Mouse (Mus musculus) G1E (cell line): ENCODE measurements around the gene Cdan1. TPM values are rescaled to one million over a fixed set of nuclear protein-coding genes. Genes with fewer than 3 reads are reported as not detected.
"Not testable (repeated sequence)": the region's sequence is repeated elsewhere in the genome, so short reads cannot be mapped to it uniquely, and the experiment has no call there.

ENCODE experiments used
- ATAC-seq: 2 replicates; pipeline ENCODE4 v1.8.0; 2016; ENCODE audit warnings: mild to moderate bottlenecking; ENCODE audit not compliant: insufficient number of reproducible peaks, poor library complexity, low FRiP score, severe bottlenecking; ENCODE audit errors: extremely low read depth
- DNase-seq: peaks from one replicate; pipeline ENCODE4 v3.0.0; 2012; ENCODE audit warnings: low spot score
- H3K27me3 ChIP-seq: 2 replicates; pipeline ENCODE4 v1.6.1; 2012; ENCODE audit warnings: mild to moderate bottlenecking, low read length, inconsistent platforms; ENCODE audit not compliant: insufficient read depth
- H3K36me3 ChIP-seq: replicated peaks from 2 replicates; pipeline ENCODE3; 2012; ENCODE audit warnings: mild to moderate bottlenecking, inconsistent platforms
- H3K4me1 ChIP-seq: 2 replicates; pipeline ENCODE4 v1.6.1; 2012; ENCODE audit warnings: low read depth, low read length, inconsistent platforms, mixed read lengths; ENCODE audit not compliant: insufficient read depth
- H3K4me3 ChIP-seq: 2 replicates; pipeline ENCODE4 v1.5.1; 2012; ENCODE audit warnings: low read depth, mild to moderate bottlenecking, inconsistent platforms, low read length, moderate library complexity, mixed read lengths
- H3K9me3 ChIP-seq: replicated peaks from 2 replicates; pipeline ENCODE4 v1.6.1; 2012; ENCODE audit warnings: inconsistent platforms
- CTCF ChIP-seq: IDR thresholded peaks from 2 replicates; pipeline ENCODE4 v1.5.1; 2012; ENCODE audit warnings: low read depth, low read length, inconsistent platforms, mixed read lengths
- GATA1 ChIP-seq: IDR thresholded peaks from 2 replicates; pipeline ENCODE4 v1.6.1; 2012; ENCODE audit warnings: borderline replicate concordance, low read length, inconsistent platforms, mixed read lengths
- GATA2 ChIP-seq: IDR thresholded peaks from 2 replicates; pipeline ENCODE4 v1.6.1; 2012; ENCODE audit warnings: low read depth, low read length, inconsistent platforms, borderline replicate concordance
- POLR2AphosphoS5 ChIP-seq: IDR thresholded peaks from 2 replicates; pipeline ENCODE4 v1.6.1; 2012; ENCODE audit warnings: low read depth, low read length, inconsistent platforms; ENCODE audit not compliant: insufficient replicate concordance
- TAL1 ChIP-seq: conservative IDR thresholded peaks from 2 replicates; pipeline ENCODE4 v1.6.1; 2012; ENCODE audit warnings: low read depth, low read length, inconsistent platforms, mixed read lengths
- polyA plus RNA-seq: library from polyadenylated mRNA; stranded (reverse); fragments of >175 nt; gene quantifications from 2 replicates; pipeline ENCODE4 v1.2.3, GENCODE M21; 2012
- total RNA-seq, 2 experiments: library from RNA; stranded (forward) in 1 of 2; stranded (reverse) in 1 of 2; fragments of 200-1000 nt in 1 of 2; fragments of >200 nt in 1 of 2; fragmentation: Nextera tagmentation in 1 of 2; gene quantifications; 2 replicates each; pipeline ENCODE4 v1.2.3; 2014 to 2017

The Cdan1 gene
- total and polyA plus RNA-seq, 3 experiments: 19.9 to 63.1 (median 33.2) TPM

GRCm38 (mm10) chr2:120700379-120700885 lies 149.5 kb downstream of the Cdan1 start:
- Histone ChIP-seq H3K4me3 (no peak overlapping the region), H3K36me3 (no peaks in the 10 kb centered on the region), H3K27me3 (peaks cover 84% of the 10 kb centered on the region), H3K9me3 (no peaks in the 10 kb centered on the region), H3K4me1 (peaks cover 10% of the 10 kb centered on the region)
- TF ChIP-seq GATA2: no peak
- no peak for TF ChIP-seq POLR2AphosphoS5
- TF ChIP-seq GATA1: no peak
- TF ChIP-seq TAL1: no peak
- no peak for TF ChIP-seq CTCF
- ATAC-seq (no peak), DNase-seq (no peak)

GRCm38 (mm10) chr2:120697767-120698166 lies 152.2 kb downstream of the Cdan1 start:
- DNase-seq: no peak
- no peak for ATAC-seq
- peaks cover 5% of the 10 kb centered on the region for H3K36me3 ChIP-seq

GRCm38 (mm10) chr2:120681151-120681550 lies 168.8 kb downstream of the Cdan1 start:
- peaks cover 17% of the 10 kb centered on the region for H3K27me3 ChIP-seq
- not testable (repeated sequence) for H3K4me3 ChIP-seq, DNase-seq

More at GRCm38 (mm10) chr2:120697767-120698166, 152.2 kb downstream of the Cdan1 start:
- Histone ChIP-seq H3K4me3 (no peak overlapping the region), H3K4me1 (peaks cover 10% of the 10 kb centered on the region), H3K27me3 (peaks cover 74% of the 10 kb centered on the region), H3K9me3 (no peaks in the 10 kb centered on the region)
- TF ChIP-seq GATA2 (no peak), CTCF (no peak), GATA1 (no peak), POLR2AphosphoS5 (no peak), TAL1 (peak; percentile 36; the same call in 1 of the 2 replicates)

GRCm38 (mm10) chr2:120670253-120670652 lies 179.7 kb downstream of the Cdan1 start:
- no peak overlapping the region for H3K4me3 ChIP-seq
- H3K36me3 ChIP-seq: peaks cover 2% of the 10 kb centered on the region
- peaks cover 3% of the 10 kb centered on the region; the same call in 1 of the 2 replicates for H3K4me1 ChIP-seq
- DNase-seq (no peak), ATAC-seq (no peak)
- no peaks in the 10 kb centered on the region for H3K9me3 ChIP-seq
- no peak for TF ChIP-seq GATA2
- TF ChIP-seq CTCF: no peak
- TF ChIP-seq TAL1: no peak
- no peak for TF ChIP-seq POLR2AphosphoS5
- no peak for TF ChIP-seq GATA1
- H3K27me3 ChIP-seq: peaks cover 10% of the 10 kb centered on the region; the same call in 1 of the 2 replicates

More at GRCm38 (mm10) chr2:120681151-120681550, 168.8 kb downstream of the Cdan1 start:
- H3K9me3 ChIP-seq, ATAC-seq, H3K36me3 ChIP-seq, H3K4me1 ChIP-seq: not testable (repeated sequence)

- H3K4me3 ChIP-seq: no peak overlapping the region
- DNase-seq (no peak), ATAC-seq (no peak)
- H3K36me3 ChIP-seq: no peaks in the 10 kb centered on the region
- peaks cover 12% of the 10 kb centered on the region; the same call in 1 of the 2 replicates for H3K27me3 ChIP-seq
- TF ChIP-seq GATA2 (no peak), TAL1 (no peak), GATA1 (no peak), CTCF (no peak), POLR2AphosphoS5 (no peak)
- H3K4me1 ChIP-seq: peaks cover 17% of the 10 kb centered on the region
- H3K9me3 ChIP-seq: no peaks in the 10 kb centered on the region
These were observed 182.5 kb downstream of the Cdan1 start for GRCm38 (mm10) chr2:120667446-120667845.

Other genes with a start within 250 kb of the Cdan1 start
- gene Haus2, start 240.7 kb downstream of the Cdan1 start, total RNA-seq (2014; fragmentation: Nextera tagmentation): 30.5 and 41.2 TPM in 2 replicates
- 13.1 and 14.6 TPM in 2 replicates for gene Haus2, start 240.7 kb downstream of the Cdan1 start, total RNA-seq (2017)
- 2.1 and 3.2 TPM in 2 replicates for gene Haus2, start 240.7 kb downstream of the Cdan1 start, polyA plus RNA-seq
- gene Lrrc57, start 240.6 kb downstream of the Cdan1 start, total RNA-seq (2014; fragmentation: Nextera tagmentation): 35.8 and 52.9 TPM in 2 replicates
- gene Lrrc57, start 240.6 kb downstream of the Cdan1 start, total RNA-seq (2017): 27.8 and 29.6 TPM in 2 replicates
- gene Lrrc57, start 240.6 kb downstream of the Cdan1 start, polyA plus RNA-seq: 1.5 and 3.0 TPM in 2 replicates
- gene Stard9, start 221.0 kb downstream of the Cdan1 start, total RNA-seq (2014; fragmentation: Nextera tagmentation): 9.8 and 12.3 TPM in 2 replicates
- gene Stard9, start 221.0 kb downstream of the Cdan1 start, total RNA-seq (2017): 3.7 and 4.0 TPM in 2 replicates
- 0.34 and 0.54 TPM in 2 replicates for gene Stard9, start 221.0 kb downstream of the Cdan1 start, polyA plus RNA-seq
- 7.1 and 9.2 TPM in 2 replicates for gene Ttbk2, start 476 bp upstream of the Cdan1 start, total RNA-seq (2014; fragmentation: Nextera tagmentation)
- gene Ttbk2, start 476 bp upstream of the Cdan1 start, total RNA-seq (2017): 7.3 and 8.4 TPM in 2 replicates
- 4.9 and 5.8 TPM in 2 replicates for gene Ttbk2, start 476 bp upstream of the Cdan1 start, polyA plus RNA-seq
- gene Ubr1, start 120.6 kb upstream of the Cdan1 start, total RNA-seq (2014; fragmentation: Nextera tagmentation): 49.1 and 49.4 TPM in 2 replicates
- gene Ubr1, start 120.6 kb upstream of the Cdan1 start, total RNA-seq (2017): 27.6 and 33.2 TPM in 2 replicates
- 19.7 and 26.5 TPM in 2 replicates for gene Ubr1, start 120.6 kb upstream of the Cdan1 start, polyA plus RNA-seq
- 16.9 and 22.8 TPM in 2 replicates for gene Tmem62, start 126.9 kb upstream of the Cdan1 start, total RNA-seq (2014; fragmentation: Nextera tagmentation)
- 16.7 and 19.5 TPM in 2 replicates for gene Tmem62, start 126.9 kb upstream of the Cdan1 start, total RNA-seq (2017)
- 1.7 and 2.1 TPM in 2 replicates for gene Tmem62, start 126.9 kb upstream of the Cdan1 start, polyA plus RNA-seq
- 53.7 and 55.4 TPM in 2 replicates for gene Ccndbp1, start 158.3 kb upstream of the Cdan1 start, total RNA-seq (2014; fragmentation: Nextera tagmentation)
- 66.2 and 70.5 TPM in 2 replicates for gene Ccndbp1, start 158.3 kb upstream of the Cdan1 start, total RNA-seq (2017)
- 8.0 and 14.7 TPM in 2 replicates for gene Ccndbp1, start 158.3 kb upstream of the Cdan1 start, polyA plus RNA-seq
- 11.5 and 88.7 TPM in 2 replicates for gene Epb42, start 186.9 kb upstream of the Cdan1 start, total RNA-seq (2014; fragmentation: Nextera tagmentation)
- 6.2 and 6.3 TPM in 2 replicates for gene Epb42, start 186.9 kb upstream of the Cdan1 start, total RNA-seq (2017)
- gene Epb42, start 186.9 kb upstream of the Cdan1 start, polyA plus RNA-seq: 1.0 and 1.1 TPM in 2 replicates
- gene Tgm5, start 235.7 kb upstream of the Cdan1 start, total RNA-seq (2014; fragmentation: Nextera tagmentation): not detected in 2 replicates
- gene Tgm5, start 235.7 kb upstream of the Cdan1 start, total RNA-seq (2017): 0.11 TPM in 1 of 2 replicates, not detected in the other
- not detected in 2 replicates for gene Tgm5, start 235.7 kb upstream of the Cdan1 start, polyA plus RNA-seq